Mouse (Mus musculus): ENCODE results near the gene Map3k1. TPM values are rescaled to one million over a fixed set of nuclear protein-coding genes. Genes with fewer than 3 reads are reported as not detected.

Gene Map3k1
- polyA plus RNA-seq, 1 experiment from 2014 or later, result 14.0 TPM

- Histone ChIP-seq H3K27ac (no peak overlapping the region), H3K9me3 (ENCODE audit: control insufficient read depth, low read length) (no peaks in the 10 kb centered on the region), H3K36me3 (replicated peaks; ENCODE audit: control insufficient read depth, insufficient read depth) (no peaks in the 10 kb centered on the region), H3K9ac (no peak overlapping the region), H3K27me3 (ENCODE audit: control insufficient read depth, insufficient read depth, low read length) (no peaks in the 10 kb centered on the region), H3K4me3 (replicated peaks; ENCODE audit: low read length) (no peak overlapping the region), H3K4me2 (replicated peaks) (no peak overlapping the region), H3K4me1 (replicated peaks; ENCODE audit: control insufficient read depth, insufficient read depth, low read length) (no peaks in the 10 kb centered on the region)
- 82% methylated on average over 3 of the region's 3 CpGs for WGBS
- ATAC-seq (ENCODE audit: low FRiP score) (no peak), DNase-seq (ENCODE audit: low spot score) (no peak)
Observed at GRCm38 (mm10) chr13:111816431-111816830, 7.6 kb upstream of the Map3k1 start.

DNA sequence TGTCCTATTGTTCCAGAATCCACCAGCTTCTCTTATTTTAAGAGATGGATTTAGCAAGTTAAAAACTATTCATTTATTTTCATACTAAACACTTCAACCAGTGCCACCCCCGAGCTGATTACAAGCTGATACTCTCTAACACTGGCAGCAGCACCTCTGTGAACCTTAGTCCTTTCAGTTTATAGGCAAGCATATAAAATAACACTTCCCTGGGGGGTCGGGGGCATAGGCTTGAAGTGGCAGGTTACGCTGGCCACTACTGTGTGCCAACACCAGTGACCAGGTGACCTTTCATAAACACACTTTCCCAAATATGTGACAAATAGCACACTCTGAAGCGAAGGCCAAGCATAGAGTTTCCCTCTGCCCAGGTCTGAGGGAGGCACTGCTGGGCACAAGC, 6.7 kb upstream of the Map3k1 start:
- DNase-seq (ENCODE audit: low spot score) (no peak), ATAC-seq (ENCODE audit: low FRiP score) (no peak)
- Histone ChIP-seq H3K4me2 (replicated peaks) (no peak overlapping the region), H3K9ac (no peak overlapping the region), H3K9me3 (ENCODE audit: control insufficient read depth, low read length) (no peaks in the 10 kb centered on the region), H3K36me3 (replicated peaks; ENCODE audit: control insufficient read depth, insufficient read depth) (no peaks in the 10 kb centered on the region), H3K27ac (no peak overlapping the region), H3K27me3 (ENCODE audit: control insufficient read depth, insufficient read depth, low read length) (0 out of 2 replicates have a peak, but pooled peaks cover 3% of the 10 kb centered on the region), H3K4me3 (replicated peaks; ENCODE audit: low read length) (no peak overlapping the region), H3K4me1 (replicated peaks; ENCODE audit: control insufficient read depth, insufficient read depth, low read length) (no peaks in the 10 kb centered on the region)
- WGBS, result 96% methylated on average over 4 of the region's 4 CpGs

DNA sequence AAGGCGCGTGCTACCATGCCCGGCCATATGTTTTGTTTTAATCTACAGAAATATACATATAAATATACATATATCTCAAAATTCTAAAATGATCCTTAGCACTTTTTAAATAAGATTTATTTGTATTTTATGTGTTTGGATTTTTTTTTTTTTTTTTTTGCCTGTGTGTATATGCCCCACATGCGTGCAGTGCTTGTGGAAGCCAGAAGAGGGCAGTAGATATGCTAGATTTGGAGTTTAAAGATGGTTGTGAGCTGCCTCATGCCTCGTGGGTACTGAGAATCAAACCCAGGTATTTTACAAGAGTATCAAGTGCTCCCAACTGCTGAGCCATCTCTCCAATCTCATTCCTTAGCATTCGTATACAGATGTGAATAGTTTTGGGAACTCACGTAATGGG, 6.2 kb upstream of the Map3k1 start:
- ATAC-seq (ENCODE audit: low FRiP score) (no peak), DNase-seq (ENCODE audit: low spot score) (no peak)
- H3K36me3 ChIP-seq (replicated peaks; ENCODE audit: control insufficient read depth, insufficient read depth), result no peaks in the 10 kb centered on the region
- no peaks in the 10 kb centered on the region for H3K4me1 ChIP-seq (replicated peaks; ENCODE audit: control insufficient read depth, insufficient read depth, low read length)
- WGBS, result 99% methylated on average over 7 of the region's 7 CpGs
- no peak overlapping the region for H3K4me2 ChIP-seq (replicated peaks)
- H3K27ac ChIP-seq, result no peak overlapping the region
- no peaks in the 10 kb centered on the region for H3K9me3 ChIP-seq (ENCODE audit: control insufficient read depth, low read length)
- H3K27me3 ChIP-seq (ENCODE audit: control insufficient read depth, insufficient read depth, low read length), result 0 out of 2 replicates have a peak, but pooled peaks cover 3% of the 10 kb centered on the region
- H3K4me3 ChIP-seq (replicated peaks; ENCODE audit: low read length), result no peak overlapping the region
- no peak overlapping the region for H3K9ac ChIP-seq

DNA sequence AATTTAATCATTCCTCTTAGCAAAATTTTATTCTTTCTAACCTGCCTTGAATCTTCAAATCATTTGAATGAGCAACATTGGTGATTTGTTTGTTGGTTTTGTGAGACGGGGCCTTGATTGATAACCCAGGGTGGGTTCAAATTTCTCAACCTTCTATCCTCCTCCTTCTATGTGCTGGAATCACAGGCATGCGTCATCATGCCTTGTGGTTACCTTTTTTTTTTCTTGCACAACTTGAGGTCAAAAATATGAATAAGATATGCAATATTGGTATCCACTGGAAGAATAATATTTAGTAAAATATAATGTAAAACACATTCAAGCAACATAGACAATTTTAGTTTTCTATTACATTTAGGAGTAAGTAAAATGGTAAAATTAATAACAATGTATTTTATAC, 3.9 kb upstream of the Map3k1 start:
- Histone ChIP-seq H3K9me3 (ENCODE audit: control insufficient read depth, low read length) (no peaks in the 10 kb centered on the region), H3K4me2 (replicated peaks) (no peak overlapping the region), H3K4me3 (replicated peaks; ENCODE audit: low read length) (no peak overlapping the region), H3K27ac (no peak overlapping the region), H3K27me3 (ENCODE audit: control insufficient read depth, insufficient read depth, low read length) (0 out of 2 replicates have a peak, but pooled peaks cover 3% of the 10 kb centered on the region), H3K36me3 (replicated peaks; ENCODE audit: control insufficient read depth, insufficient read depth) (no peaks in the 10 kb centered on the region), H3K4me1 (replicated peaks; ENCODE audit: control insufficient read depth, insufficient read depth, low read length) (no peaks in the 10 kb centered on the region), H3K9ac (no peak overlapping the region)
- 94% methylated on average over 2 of the region's 2 CpGs for WGBS
- ATAC-seq (ENCODE audit: low FRiP score) (no peak), DNase-seq (ENCODE audit: low spot score) (no peak)

- ATAC-seq (ENCODE audit: low FRiP score) (no peak), DNase-seq (ENCODE audit: low spot score) (no peak)
- Histone ChIP-seq H3K36me3 (replicated peaks; ENCODE audit: control insufficient read depth, insufficient read depth) (no peaks in the 10 kb centered on the region), H3K4me1 (replicated peaks; ENCODE audit: control insufficient read depth, insufficient read depth, low read length) (peaks cover 12% of the 10 kb centered on the region; the same call in 1 of the 2 replicates), H3K4me2 (replicated peaks) (no peak overlapping the region), H3K9me3 (ENCODE audit: control insufficient read depth, low read length) (no peaks in the 10 kb centered on the region), H3K4me3 (replicated peaks; ENCODE audit: low read length) (no peak overlapping the region), H3K27ac (no peak overlapping the region), H3K9ac (no peak overlapping the region), H3K27me3 (ENCODE audit: control insufficient read depth, insufficient read depth, low read length) (0 out of 2 replicates have a peak, but pooled peaks cover 3% of the 10 kb centered on the region)
- 84% methylated on average over 13 of the region's 13 CpGs for WGBS
Observed at GRCm38 (mm10) chr13:111810998-111811628, 2.3 kb upstream of the Map3k1 start.

- Histone ChIP-seq H3K36me3 (replicated peaks; ENCODE audit: control insufficient read depth, insufficient read depth) (no peaks in the 10 kb centered on the region), H3K27me3 (ENCODE audit: control insufficient read depth, insufficient read depth, low read length) (0 out of 2 replicates have a peak, but pooled peaks cover 3% of the 10 kb centered on the region), H3K9me3 (ENCODE audit: control insufficient read depth, low read length) (no peaks in the 10 kb centered on the region), H3K27ac (peak overlapping the region; percentile 99), H3K9ac (peak overlapping the region; percentile 89), H3K4me3 (replicated peaks; ENCODE audit: low read length) (peak overlapping the region; percentile 96), H3K4me1 (replicated peaks; ENCODE audit: control insufficient read depth, insufficient read depth, low read length) (peaks cover 25% of the 10 kb centered on the region), H3K4me2 (replicated peaks) (peak overlapping the region; percentile 69)
- ATAC-seq (ENCODE audit: low FRiP score), result peak; percentile 72
- peak; percentile 64 for DNase-seq (ENCODE audit: low spot score)
- under 1% methylated on average over 29 of the region's 29 CpGs for WGBS
Observed at GRCm38 (mm10) chr13:111809466-111810228, 854 bp upstream of the Map3k1 start.

DNA sequence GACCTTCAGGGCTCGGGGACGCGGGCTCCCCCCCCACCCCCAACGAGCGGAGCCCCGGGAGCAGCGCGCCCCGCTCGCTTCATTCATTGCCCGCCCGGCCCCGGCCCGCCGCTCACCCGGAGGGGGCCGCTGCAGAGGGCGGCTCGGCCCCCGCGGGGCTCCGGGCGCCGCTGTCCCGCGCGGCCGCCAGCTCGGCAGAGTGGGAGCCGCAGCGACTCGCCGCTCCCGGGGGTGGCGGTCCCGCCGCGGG, 481 bp downstream of the Map3k1 start:
- WGBS, result 1% methylated on average over 21 of the region's 38 CpGs
- no peaks in the 10 kb centered on the region for H3K36me3 ChIP-seq (replicated peaks; ENCODE audit: control insufficient read depth, insufficient read depth)
- peaks cover 25% of the 10 kb centered on the region for H3K4me1 ChIP-seq (replicated peaks; ENCODE audit: control insufficient read depth, insufficient read depth, low read length)
- no peaks in the 10 kb centered on the region for H3K9me3 ChIP-seq (ENCODE audit: control insufficient read depth, low read length)
- H3K4me3 ChIP-seq (replicated peaks; ENCODE audit: low read length), result peak overlapping the region; percentile 96
- 0 out of 2 replicates have a peak, but pooled peaks cover 3% of the 10 kb centered on the region for H3K27me3 ChIP-seq (ENCODE audit: control insufficient read depth, insufficient read depth, low read length)
- peak; percentile 39 for DNase-seq (ENCODE audit: low spot score)
- peak overlapping the region; percentile 89 for H3K9ac ChIP-seq
- ATAC-seq (ENCODE audit: low FRiP score), result peak; percentile 67
- peak overlapping the region; percentile 93 for H3K4me2 ChIP-seq (replicated peaks)
- peak overlapping the region; percentile 99 for H3K27ac ChIP-seq

- peak overlapping the region; percentile 96 for H3K4me3 ChIP-seq (replicated peaks; ENCODE audit: low read length)
- no peaks in the 10 kb centered on the region for H3K9me3 ChIP-seq (ENCODE audit: control insufficient read depth, low read length)
- ATAC-seq (ENCODE audit: low FRiP score) (peak; percentile 39; the same call in 1 of the 2 replicates), DNase-seq (ENCODE audit: low spot score) (peak; percentile 49)
- peaks cover 25% of the 10 kb centered on the region for H3K4me1 ChIP-seq (replicated peaks; ENCODE audit: control insufficient read depth, insufficient read depth, low read length)
- peak overlapping the region; percentile 93 for H3K4me2 ChIP-seq (replicated peaks)
- peak overlapping the region; percentile 99 for H3K27ac ChIP-seq
- H3K9ac ChIP-seq, result peak overlapping the region; percentile 89
- WGBS, result under 1% methylated on average over 59 of the region's 79 CpGs
- H3K27me3 ChIP-seq (ENCODE audit: control insufficient read depth, insufficient read depth, low read length), result 0 out of 2 replicates have a peak, but pooled peaks cover 3% of the 10 kb centered on the region
- no peaks in the 10 kb centered on the region for H3K36me3 ChIP-seq (replicated peaks; ENCODE audit: control insufficient read depth, insufficient read depth)
Observed at GRCm38 (mm10) chr13:111807596-111808386, 1.0 kb downstream of the Map3k1 start.

DNA sequence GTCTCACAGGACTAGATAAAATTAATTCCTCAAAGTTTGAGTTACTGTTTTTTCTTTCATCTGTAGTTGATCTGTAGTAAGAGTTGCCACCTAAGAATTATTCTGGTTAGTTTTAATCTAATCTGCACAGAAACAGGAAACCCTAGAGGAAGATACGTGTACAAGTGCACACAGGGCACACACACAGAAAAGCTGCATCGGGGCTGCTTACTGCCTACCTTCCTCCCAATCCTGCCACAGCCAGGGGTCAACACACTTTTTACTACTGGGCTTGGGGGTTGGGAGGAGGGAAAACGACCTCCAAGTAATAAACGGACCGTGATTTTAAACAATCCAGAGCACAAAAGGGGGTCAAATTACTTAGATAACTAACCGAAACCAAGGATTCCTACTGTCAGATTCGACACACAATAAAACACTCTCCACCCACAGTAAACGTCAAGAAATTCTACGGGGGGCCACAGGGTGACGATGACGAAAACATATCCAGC, 1.6 kb downstream of the Map3k1 start:
- DNase-seq (ENCODE audit: low spot score), result no peak
- H3K9ac ChIP-seq, result peak overlapping the region; percentile 89
- peak overlapping the region; percentile 99; the same call in 1 of the 2 replicates for H3K27ac ChIP-seq
- ATAC-seq (ENCODE audit: low FRiP score), result no peak
- peaks cover 25% of the 10 kb centered on the region for H3K4me1 ChIP-seq (replicated peaks; ENCODE audit: control insufficient read depth, insufficient read depth, low read length)
- peak overlapping the region; percentile 96 for H3K4me3 ChIP-seq (replicated peaks; ENCODE audit: low read length)
- H3K36me3 ChIP-seq (replicated peaks; ENCODE audit: control insufficient read depth, insufficient read depth), result no peaks in the 10 kb centered on the region
- H3K27me3 ChIP-seq (ENCODE audit: control insufficient read depth, insufficient read depth, low read length), result 0 out of 2 replicates have a peak, but pooled peaks cover 3% of the 10 kb centered on the region
- 1% methylated on average over 11 of the region's 11 CpGs for WGBS
- H3K4me2 ChIP-seq (replicated peaks), result peak overlapping the region; percentile 93
- no peaks in the 10 kb centered on the region for H3K9me3 ChIP-seq (ENCODE audit: control insufficient read depth, low read length)

Measured in hindbrain, embryonic 14.5 days (tissue).